Mouse (Mus musculus) spleen, postnatal 10 days (tissue): ENCODE results near the gene Topaz1.
"Not testable (repeated sequence)": the region's sequence is repeated elsewhere in the genome, so short reads cannot be mapped to it uniquely, and the experiment has no call there.

Source experiments
- DNase-seq, 2 experiments: peaks; one replicate each; pipeline ENCODE4 v3.0.0; 2021 to 2022; ENCODE audit warnings: low spot score in 2 of 2

Gene Topaz1

DNA sequence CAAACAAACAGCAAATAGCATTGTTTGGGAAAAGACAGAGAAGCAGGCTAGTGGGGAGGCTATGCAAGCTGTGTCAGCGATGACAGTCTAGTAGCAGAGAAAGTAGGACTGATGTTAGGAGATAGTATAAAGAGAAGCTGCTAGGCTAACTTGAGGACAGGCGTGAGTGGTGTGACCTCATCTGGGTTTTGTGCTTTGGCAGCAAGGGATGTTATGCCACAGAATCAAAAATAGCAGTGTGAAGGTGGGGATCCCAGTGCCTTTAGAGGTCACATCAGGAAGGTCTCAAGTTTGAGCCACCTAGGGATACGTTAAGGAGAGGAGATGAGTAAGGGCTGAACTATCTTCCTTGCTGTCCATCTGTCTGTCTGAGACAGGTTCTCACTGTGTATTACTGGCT lies 63.1 kb downstream of the Topaz1 start:
- DNase-seq = no peak

DNA sequence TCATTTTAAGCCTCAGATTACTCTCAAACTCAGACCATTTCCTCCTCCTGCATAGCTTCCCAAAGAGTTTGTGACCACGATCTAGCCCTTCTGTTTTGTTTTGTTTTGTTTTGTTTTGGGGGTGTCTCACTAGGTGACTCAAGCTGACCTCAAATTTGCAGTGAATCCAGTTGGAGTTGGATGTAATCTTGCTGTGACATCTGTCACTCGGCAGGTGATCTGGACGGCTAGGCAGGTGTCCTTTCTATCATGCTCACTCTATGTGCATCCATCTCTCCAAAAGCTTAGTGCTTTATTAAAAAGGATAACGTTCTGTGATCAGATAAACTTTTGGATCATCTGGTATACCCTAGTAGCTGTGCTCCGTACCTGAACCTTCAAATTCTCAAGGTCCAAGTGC lies 65.2 kb downstream of the Topaz1 start:
- DNase-seq = no peak

- no peak for DNase-seq
These were observed 67.6 kb downstream of the Topaz1 start for GRCm38 (mm10) chr9:122814775-122815174.

- DNase-seq = no peak
These were observed 68.2 kb downstream of the Topaz1 start for GRCm38 (mm10) chr9:122815239-122815851.

GRCm38 (mm10) chr9:122823374-122824017 lies 76.3 kb downstream of the Topaz1 start:
- no peak for DNase-seq

DNA sequence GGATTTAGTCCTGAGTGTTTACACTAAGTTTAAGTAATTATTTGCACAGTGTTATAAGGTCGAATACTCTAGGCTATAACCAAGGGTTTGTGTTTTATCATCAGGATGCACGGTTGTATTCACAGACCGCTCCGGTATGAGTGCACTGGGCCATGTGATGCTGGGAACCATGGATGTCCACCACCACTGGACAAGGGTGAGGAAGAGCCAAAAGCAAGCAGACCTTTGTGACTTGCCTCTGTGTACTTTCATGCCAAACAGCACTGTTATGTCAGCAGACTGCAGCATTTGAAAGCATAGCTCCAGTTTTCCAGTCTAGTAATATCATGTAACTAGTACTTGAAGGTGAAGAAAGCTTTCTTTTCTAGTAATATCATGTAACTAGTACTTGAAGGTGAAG lies 79.6 kb downstream of the Topaz1 start:
- DNase-seq = no peak

DNA sequence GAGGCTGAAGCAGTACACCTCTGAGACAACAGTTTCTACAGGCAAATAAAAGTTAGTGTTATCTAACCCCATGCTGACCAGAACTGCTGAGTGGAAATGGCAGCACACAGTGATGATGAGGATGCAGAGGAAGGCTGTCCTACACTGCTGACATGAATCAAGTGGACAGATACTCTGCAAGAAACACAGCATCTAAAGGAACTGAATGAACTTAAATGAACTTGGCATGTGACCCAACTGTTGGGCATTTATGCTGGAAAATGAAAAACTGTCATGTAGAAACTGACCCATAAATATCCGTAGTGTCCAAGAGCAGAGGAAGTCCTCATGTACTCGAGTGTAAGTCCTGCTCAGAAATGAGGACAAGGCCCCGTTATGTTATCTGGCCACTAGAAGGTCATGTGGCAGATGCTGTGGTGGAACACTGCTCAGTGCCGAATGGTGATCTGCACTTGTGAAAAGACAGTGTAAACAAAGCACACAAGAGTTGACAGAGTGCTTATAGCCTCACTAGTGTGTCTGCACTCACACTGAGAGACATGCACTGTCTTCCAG lies 82.8 kb downstream of the Topaz1 start:
- no peak for DNase-seq

- DNase-seq = no peak
These were observed 89.0 kb downstream of the Topaz1 start for GRCm38 (mm10) chr9:122836126-122836525.

DNA sequence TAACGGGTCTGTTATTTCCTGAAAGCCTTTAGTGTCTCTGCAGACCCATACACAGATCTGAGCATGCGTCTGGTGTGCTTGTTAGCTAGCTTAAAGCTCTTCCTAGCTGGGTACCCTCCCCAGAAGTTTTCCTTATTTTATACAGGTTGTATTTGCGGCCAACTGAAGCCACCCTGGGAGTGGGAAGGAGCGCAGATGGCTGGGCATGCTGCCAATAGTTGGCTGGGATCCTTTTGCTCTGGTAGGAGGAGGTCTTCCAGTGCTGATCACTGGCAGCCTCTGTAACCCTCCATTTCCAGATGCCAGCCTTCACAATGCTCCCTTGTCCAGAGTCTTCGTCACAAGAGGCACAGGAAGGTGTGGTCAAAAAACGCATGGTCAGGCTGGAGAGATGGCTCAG lies 89.6 kb downstream of the Topaz1 start:
- DNase-seq = no peak

DNA sequence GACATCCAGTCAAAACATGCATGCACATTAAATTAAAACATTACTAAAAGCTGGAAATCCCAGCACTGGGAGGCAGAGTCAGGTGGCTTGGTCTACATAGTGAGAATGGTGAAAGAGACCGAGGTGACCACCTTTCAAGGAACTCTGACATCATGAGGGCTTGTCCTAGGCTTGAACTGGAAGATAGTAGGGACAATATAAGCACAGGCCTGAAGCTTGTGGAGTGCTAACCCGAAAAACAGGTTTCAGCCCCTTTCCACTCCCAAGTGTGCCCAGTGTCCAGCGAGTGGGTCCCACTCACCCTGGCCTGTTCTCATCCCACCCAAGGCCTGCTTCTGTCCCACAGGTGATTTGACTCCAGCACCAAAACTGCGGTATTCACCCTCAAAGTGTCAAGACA lies 90.1 kb downstream of the Topaz1 start:
- DNase-seq = no peak

- DNase-seq = peak in 1 of 2 experiments; percentile 39
These were observed 90.5 kb downstream of the Topaz1 start for GRCm38 (mm10) chr9:122837680-122838079.

DNA sequence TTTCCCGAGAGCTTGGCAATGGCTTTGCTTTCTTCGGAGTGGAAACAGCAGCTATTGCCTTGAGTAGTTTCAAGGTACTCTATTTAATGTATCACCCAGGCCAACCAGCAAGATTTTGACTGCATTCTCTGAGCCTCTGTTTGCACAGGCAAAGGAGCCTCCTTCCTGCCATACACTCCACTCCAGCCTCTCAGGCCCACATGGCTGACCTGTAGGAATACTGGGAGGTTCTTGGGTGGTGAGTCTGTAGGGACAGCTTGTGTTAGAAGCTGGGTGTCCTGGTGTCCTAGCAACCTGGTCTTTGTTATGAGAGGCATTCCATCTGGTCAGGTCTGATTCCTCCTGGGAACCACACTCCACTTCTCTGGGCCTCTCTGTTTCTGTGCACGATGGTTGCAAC lies 96.6 kb downstream of the Topaz1 start, which contains the start of gene Gm35549:
Gene Gm35549 (minus strand): TSS at position 276 of the 400 bp plus-strand sequence.
- DNase-seq = no peak

DNA sequence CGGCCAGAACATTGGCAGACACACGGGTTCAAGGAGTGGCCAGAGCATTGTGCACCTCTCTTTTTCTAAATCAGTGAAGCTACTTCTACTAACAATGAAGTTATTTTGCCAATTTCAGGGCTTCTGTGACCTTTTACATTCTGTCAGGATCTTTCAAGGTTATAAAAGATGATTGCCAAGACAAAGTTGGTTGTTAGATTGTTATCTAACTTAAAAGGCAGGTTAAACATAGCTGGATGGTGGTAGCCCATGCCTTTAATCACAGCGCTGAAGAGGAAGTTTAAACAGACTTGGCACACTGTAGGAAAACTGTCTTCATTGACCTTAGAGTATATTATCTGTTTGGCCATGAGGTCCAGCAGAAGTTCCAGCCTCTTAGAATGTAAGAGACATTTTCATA lies 98.5 kb downstream of the Topaz1 start:
- DNase-seq = no peak

- no peak for DNase-seq
These were observed 99.0 kb downstream of the Topaz1 start for GRCm38 (mm10) chr9:122846156-122846555.

GRCm38 (mm10) chr9:122847811-122848311 lies 100.7 kb downstream of the Topaz1 start:
- DNase-seq = not testable (repeated sequence)
